Mouse (Mus musculus) embryo, embryonic 10 days (tissue): Measurements from ENCODE around the gene Tln1.
"Not testable (repeated sequence)": the region's sequence is repeated elsewhere in the genome, so short reads cannot be mapped to it uniquely, and the experiment has no call there.

Source experiments
- DNase-seq: peaks from one replicate; pipeline ENCODE4 v3.0.0-alpha.2; 2015; ENCODE audit warnings: low spot score

Tln1 gene

GRCm38 (mm10) chr4:43561997-43562768 is at the start of gene Tln1, which contains the start of gene Creb3:
TSS of gene Tln1 (minus strand) at chr4:43562691.
TSS of gene Creb3 (plus strand) at chr4:43562332.
- peak; percentile 98 for DNase-seq

GRCm38 (mm10) chr4:43604751-43605685 is 42.5 kb upstream of the Tln1 start:
- no peak for DNase-seq

DNA sequence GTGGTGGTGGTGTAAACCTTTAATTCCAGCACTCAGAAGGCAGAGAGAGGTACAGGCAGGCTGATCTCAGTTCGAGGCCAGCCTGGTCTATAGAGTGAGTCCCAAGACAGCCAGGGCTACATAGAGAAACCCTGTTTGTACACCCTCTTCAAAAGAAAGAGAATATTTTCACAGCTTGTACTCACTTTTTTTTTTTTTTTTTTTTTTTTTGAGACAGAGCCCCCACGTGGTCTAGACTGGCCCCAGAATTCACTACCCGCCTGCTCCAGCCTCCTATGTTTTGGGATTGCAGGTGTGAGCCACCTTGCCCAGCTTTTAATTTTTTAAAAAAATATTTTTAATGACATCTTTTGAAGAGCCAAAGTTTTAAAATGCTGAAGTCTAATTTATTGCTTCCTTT is 41.6 kb upstream of the Tln1 start:
- no peak for DNase-seq

DNA sequence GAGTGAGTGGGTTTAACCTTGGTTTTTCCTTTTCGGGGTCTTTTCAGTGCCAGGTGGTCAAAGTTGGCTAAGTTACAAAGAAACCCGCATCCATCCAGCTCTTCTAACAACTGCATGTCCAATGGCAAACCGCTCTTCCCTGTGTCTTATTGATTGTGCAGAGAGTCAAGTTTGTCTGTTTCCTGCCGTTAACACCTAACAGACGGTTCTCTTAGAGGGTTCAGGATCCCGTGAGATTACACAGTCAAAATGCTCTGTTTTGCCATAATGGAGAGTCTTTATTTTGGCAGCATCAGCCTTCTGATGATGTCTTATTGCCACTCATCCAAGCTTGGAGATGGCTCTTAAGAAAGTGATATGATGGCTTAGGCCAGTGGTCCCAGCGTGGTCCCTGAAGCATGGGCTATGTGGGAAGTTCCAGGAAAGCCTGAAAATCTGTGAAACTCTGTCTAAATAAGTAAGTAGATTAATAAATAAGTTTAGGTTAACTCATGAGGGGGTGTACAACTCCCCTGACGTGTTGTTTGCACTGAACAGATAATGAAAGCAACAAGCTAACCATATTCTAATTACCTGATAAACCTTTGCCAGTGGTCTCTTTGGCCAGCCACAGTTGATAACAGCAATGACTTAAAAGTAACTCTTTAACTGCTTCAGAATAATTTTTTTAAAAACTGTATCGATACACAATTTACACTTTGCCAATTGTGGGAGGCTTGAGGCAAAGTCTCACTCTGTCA is 37.9 kb upstream of the Tln1 start:
- no peak for DNase-seq

GRCm38 (mm10) chr4:43598650-43599380 is 36.3 kb upstream of the Tln1 start:
- DNase-seq, result no peak

DNA sequence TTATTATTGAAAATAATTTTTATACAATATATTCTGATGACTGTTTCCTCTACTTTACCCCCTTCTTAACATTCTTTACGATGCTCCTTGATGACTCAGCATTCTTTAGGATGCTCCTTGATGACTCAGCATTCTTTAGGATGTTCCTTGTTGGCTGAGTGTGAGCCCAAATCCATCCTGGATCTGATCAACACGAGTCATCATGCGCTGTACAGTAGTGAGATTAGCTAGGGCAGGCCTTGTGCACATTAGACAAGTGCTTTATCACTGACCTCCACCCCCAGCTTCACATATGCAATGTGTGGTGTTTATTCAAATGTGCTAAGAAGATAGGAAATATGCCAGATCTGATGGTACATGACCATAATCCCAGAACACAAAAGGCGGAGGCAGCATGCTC is 35.7 kb upstream of the Tln1 start:
- no peak for DNase-seq

GRCm38 (mm10) chr4:43596597-43596996 is 34.1 kb upstream of the Tln1 start:
- DNase-seq, result not testable (repeated sequence)

GRCm38 (mm10) chr4:43593453-43593852 is 31.0 kb upstream of the Tln1 start:
- DNase-seq, result no peak

GRCm38 (mm10) chr4:43591961-43592360 is 29.5 kb upstream of the Tln1 start:
- no peak for DNase-seq

- DNase-seq, result no peak
Measured at GRCm38 (mm10) chr4:43591543-43591942, 29.1 kb upstream of the Tln1 start.

DNA sequence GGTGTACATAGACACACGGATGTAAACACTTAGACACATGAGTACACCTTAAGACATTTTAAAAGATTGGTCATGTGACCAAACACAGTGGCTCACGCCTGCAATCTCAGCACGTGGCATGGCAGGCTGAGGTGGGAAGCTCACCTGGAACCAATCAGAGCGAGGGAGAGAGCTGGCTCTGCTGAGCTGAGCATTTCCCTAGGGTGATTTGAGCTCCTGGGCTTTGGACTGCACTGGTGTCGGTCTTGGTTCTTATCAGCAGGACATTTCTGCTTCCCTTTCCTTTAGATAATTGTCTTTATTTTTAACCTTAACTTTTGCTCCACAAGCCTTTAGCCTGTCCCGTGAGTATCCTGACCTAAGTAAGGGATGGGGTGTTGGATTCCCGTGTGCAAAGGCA is 25.2 kb upstream of the Tln1 start:
- DNase-seq, result peak; percentile 12

- no peak for DNase-seq
Measured at GRCm38 (mm10) chr4:43586411-43586810, 23.9 kb upstream of the Tln1 start.

DNA sequence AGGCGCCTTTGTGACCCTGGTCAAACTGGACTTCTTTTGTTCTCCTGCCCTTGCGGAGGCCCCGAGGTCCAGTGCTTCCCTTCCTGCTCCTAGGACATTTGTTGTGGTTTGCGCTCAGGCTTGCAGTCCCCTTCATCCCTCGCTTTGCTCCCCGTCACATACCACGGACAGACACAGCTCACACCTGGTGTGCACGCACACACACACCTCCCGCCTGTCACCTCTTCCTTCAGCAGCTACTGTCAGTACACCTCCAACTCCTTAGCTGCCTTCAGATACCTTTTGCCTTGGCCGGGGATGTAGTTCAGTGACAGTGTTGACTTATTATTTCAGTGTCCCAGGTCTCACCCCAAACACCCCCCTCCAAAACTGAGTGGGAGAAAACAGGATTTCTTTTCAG is 23.2 kb upstream of the Tln1 start:
- no peak for DNase-seq

DNA sequence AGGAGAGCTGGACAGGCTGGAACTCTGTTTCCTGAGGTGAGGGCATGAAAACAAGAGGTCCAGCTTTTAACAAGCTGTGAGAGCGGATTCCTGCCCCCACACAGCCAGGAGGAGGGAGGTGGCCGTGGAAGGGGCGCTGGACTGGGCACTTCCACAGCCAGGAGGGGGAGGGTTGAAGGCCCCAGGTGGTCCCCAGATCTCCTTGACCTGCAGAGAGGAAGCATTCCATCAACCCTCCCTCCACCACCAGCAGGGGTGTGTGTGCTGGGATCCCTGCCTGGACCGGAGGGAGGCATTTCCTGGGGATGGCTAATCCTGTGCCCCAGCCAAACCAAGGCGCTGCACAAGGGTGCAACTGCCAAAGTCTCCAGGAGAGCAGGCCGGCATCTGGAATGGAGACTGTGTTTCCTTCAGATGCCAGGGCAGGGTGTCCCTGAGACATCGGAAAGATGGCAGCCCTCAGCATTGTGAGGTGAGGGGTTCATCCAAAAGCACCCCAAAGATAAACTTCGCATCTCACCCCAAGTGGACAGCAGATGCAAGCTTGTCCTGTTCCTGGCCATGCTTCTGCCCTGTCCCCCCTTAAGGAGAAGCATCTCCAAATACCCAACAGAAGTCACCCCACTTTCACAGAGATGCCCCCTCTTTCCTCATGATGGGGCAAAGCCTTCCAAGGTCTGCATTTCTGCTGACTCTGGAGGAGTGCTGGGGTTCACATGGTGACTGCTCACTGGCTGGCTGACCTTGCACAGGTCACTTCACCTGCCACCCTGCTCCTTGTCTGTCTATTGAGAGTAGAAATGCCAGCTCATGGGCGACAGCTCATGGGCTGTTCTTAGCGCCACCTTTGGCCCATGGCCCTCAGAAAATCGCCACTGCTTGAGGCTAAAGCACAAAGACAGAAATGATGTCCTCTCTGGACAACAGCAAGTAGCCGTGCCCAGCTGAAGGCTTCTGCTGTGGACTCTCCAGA is 22.2 kb upstream of the Tln1 start, which contains the start of gene Msmp:
TSS of gene Msmp (minus strand) at position 51 of the 973 bp plus-strand sequence.
- DNase-seq, result no peak

DNA sequence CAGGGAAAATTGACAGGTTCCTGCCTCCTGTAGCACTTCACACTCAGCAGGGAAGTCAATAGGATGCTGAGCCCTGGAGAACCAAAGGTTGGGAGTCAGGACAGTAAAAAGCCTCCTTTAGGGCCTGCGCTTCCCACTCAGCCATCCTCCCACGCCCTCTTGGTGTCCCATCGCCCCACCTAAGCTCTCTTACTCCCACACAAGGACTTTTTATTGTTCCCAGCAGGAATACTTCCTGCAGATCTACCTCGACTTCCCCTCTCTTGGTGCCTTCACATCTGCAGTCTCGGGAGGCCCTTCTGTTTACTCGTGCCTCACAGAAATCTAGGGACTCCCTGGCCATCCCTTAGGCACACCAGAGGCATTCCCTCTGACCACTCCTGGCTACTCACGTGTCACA is 20.9 kb upstream of the Tln1 start:
- no peak for DNase-seq

GRCm38 (mm10) chr4:43582241-43582640 is 19.8 kb upstream of the Tln1 start:
- no peak for DNase-seq

DNA sequence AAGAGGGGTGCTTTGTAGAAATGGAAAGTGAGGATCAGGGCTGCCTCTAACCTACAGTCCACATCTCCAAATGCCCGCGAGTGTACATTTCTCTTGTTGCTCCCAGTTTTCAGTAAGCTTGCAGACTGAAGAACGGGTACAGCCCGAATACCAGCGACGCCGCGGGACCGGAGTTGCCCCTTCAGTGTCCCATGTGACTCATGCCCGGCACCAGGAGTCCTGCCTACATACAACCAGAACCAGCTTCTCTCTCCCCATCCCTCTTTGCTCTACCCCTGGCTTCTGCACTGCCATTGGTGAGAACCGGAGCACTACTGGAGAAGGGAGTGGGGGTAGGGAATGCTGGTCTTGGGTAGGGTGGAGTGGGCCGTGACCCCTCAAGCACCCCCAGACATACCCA is 18.9 kb upstream of the Tln1 start:
- no peak for DNase-seq

- DNase-seq, result no peak
Measured at GRCm38 (mm10) chr4:43580721-43581120, 18.2 kb upstream of the Tln1 start.

GRCm38 (mm10) chr4:43579731-43580130 is 17.2 kb upstream of the Tln1 start:
- DNase-seq, result no peak

- DNase-seq, result no peak
Measured at GRCm38 (mm10) chr4:43579256-43579655, 16.8 kb upstream of the Tln1 start.
